Mouse (Mus musculus) CH12F3 (cell line): ENCODE data around the gene Hoxb7.

Experiments
- in situ Hi-C: fragments of 300-500 bp; cut with MboI; formaldehyde crosslinking; loops from 2 replicates; pipeline ENCODE4 v1.14.3; 2020; ENCODE audit warnings: low sequenced_read_pairs

Hoxb7 gene

GRCm38 (mm10) chr11:96285771-96286738 is at the start of gene Hoxb7:
Gene Hoxb7 (plus strand): TSS chr11:96286623.
- in situ Hi-C loops: loop anchor here (25.0 kb wide), 1 partner anchor 576 kb away; no protein-coding TSS in a partner anchor

- in situ Hi-C loops: no loop called here
These were observed 46.2 kb upstream of the Hoxb7 start for GRCm38 (mm10) chr11:96240211-96240610.

- in situ Hi-C loops: no loop called here
These were observed 35.5 kb upstream of the Hoxb7 start for GRCm38 (mm10) chr11:96250901-96251300.

- in situ Hi-C loops: no loop called here
These were observed 34.9 kb upstream of the Hoxb7 start for GRCm38 (mm10) chr11:96251480-96252031.

- in situ Hi-C loops: no loop called here
These were observed 33.8 kb upstream of the Hoxb7 start for GRCm38 (mm10) chr11:96252541-96253120.

- in situ Hi-C loops: no loop called here
These were observed 32.2 kb upstream of the Hoxb7 start for GRCm38 (mm10) chr11:96254221-96254620.

- in situ Hi-C loops: no loop called here
These were observed 31.1 kb upstream of the Hoxb7 start for GRCm38 (mm10) chr11:96255111-96255995.

GRCm38 (mm10) chr11:96255996-96256445 is 30.4 kb upstream of the Hoxb7 start:
- in situ Hi-C loops: no loop called here

GRCm38 (mm10) chr11:96257141-96257540 is 29.3 kb upstream of the Hoxb7 start:
- in situ Hi-C loops: no loop called here

- in situ Hi-C loops: no loop called here
These were observed 27.4 kb upstream of the Hoxb7 start for GRCm38 (mm10) chr11:96259038-96259437.

- in situ Hi-C loops: no loop called here
These were observed 26.9 kb upstream of the Hoxb7 start for GRCm38 (mm10) chr11:96259511-96259910.

GRCm38 (mm10) chr11:96260310-96260970 is 26.0 kb upstream of the Hoxb7 start:
- in situ Hi-C loops: no loop called here

GRCm38 (mm10) chr11:96261323-96261890 is 25.0 kb upstream of the Hoxb7 start:
- in situ Hi-C loops: no loop called here

GRCm38 (mm10) chr11:96262262-96262830 is 24.1 kb upstream of the Hoxb7 start:
- in situ Hi-C loops: no loop called here

- in situ Hi-C loops: no loop called here
These were observed 22.6 kb upstream of the Hoxb7 start for GRCm38 (mm10) chr11:96263636-96264389.

- in situ Hi-C loops: no loop called here
These were observed 21.9 kb upstream of the Hoxb7 start for GRCm38 (mm10) chr11:96264390-96265020.

- in situ Hi-C loops: no loop called here
These were observed 20.5 kb upstream of the Hoxb7 start for GRCm38 (mm10) chr11:96265954-96266353.
